Mouse (Mus musculus) mature B cell (primary cell): ENCODE data around the gene Sipa1l2.
"Not testable (repeated sequence)": the region's sequence is repeated elsewhere in the genome, so short reads cannot be mapped to it uniquely, and the experiment has no call there.

Source experiments
- in situ Hi-C: fragments of 300-500 bp; cut with MboI; formaldehyde crosslinking; loops from 2 replicates; pipeline ENCODE4 v1.14.3; 2019

Sipa1l2 gene

DNA sequence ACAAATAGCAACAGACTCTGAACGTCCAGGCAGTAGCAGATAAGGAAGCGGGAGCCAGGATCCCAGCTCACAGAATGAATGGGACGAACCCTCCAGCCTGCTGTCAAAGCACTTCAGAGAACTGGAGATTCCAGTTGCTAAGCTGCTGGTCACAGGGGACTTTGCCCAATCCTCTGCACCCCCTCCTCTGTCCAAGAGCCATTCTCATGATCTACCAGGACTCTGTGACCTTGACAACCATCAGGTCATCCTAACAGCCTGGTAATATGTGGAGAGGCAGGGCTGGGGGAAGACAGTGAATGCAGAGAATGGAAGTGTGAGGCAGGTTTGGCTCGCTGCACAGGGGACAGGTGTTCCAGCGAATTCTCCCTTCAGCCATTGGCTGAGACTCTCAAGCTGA, 163.2 kb downstream of the Sipa1l2 start:
- in situ Hi-C loops = no loop called here

DNA sequence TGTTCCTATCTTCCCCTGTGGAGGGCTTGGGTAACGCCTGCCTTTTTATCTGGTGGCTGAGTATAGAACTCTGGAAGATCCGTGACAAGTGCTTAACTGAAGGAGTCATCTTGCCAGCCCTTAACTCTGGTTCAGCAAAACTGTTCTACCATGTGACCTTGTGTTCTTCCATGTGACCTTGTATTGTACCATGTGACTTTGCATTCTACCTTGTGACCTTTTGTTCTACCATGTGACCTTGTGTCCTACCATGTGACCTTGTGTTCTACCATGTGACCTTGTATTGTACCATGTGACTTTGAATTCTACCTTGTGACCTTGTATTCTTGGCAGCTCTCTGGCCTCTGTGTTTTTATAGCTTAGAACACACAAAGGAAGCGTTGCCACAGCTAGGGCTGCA, 168.3 kb downstream of the Sipa1l2 start:
- in situ Hi-C loops = no loop called here

DNA sequence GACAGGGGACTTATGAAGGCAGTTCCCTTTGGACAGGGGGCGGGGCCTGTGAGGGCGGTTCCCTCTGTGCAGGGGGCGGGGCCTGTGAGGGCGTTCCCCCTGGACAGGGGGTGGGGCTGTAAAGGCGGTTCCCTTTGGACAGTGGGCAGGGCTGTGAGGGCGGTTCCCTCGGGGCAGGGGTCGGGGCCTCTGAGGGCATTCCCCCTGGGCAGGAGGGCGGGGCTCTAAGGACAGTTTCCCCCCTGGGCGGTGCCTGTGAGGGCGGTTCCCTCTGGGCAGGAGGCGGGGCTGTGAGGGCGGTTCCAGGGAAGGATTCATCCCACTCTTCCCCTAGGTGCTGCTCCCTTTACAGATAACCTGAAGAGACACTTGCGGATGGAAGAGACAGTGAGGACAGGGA, 171.6 kb downstream of the Sipa1l2 start:
- in situ Hi-C loops = no loop called here

DNA sequence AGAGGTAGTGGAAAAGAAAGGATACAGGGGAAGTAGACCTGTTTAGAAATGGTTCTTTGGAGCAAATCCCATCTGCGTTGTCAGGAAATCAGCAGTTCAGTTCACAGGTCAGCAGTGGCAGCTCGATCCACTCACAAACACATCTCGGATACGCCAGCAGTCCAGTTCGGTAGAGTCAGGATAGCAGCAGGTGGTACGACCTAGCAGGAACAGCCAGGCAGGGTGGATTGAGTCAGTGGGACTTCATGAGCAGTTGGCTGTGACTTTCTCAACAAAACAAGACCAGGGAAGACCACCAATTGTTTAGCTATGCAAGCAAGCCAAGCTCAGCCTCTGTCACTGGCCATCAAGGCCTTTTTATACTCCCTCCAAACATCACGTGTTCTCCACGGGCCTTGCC, 173.9 kb downstream of the Sipa1l2 start:
- in situ Hi-C loops = not testable (repeated sequence)

DNA sequence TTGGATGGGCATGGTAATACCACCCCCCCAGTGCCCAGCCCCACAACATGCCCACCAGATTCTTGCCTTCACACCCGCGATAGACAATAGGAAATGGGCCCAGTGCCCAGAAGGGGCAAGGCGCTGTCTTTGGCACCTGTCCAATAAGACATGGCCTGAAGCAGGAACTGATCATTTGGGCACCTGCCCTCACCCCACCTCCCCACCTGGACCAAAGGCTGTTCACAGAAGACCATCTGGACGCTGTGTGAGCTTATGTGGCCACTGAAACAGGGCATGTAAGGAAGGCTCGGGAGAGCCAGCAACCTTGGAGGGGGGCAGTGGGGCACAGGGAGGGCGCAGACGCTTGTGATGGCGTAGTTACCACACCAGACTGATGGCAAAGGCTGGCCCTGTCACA, 174.6 kb downstream of the Sipa1l2 start:
- in situ Hi-C loops = no loop called here

DNA sequence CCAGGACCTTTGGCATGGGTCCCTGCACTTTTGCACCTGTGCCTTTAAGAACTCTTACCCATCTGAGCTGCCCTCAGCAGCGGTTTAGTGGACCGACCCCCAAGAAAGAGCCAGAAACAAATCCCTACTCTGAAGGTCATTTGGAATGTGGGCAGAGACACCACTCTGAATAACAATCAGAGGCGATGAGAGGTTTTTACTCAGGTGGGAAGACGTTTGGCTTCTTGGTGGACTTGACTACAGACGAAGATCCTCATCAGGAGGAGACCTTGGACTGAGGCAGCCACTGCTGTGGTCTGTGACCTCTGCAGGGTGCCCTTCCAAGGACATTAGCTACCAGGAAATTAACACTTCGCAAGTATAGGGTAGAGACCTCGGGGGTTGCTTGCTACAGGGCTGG, 177.9 kb downstream of the Sipa1l2 start:
- in situ Hi-C loops = no loop called here

DNA sequence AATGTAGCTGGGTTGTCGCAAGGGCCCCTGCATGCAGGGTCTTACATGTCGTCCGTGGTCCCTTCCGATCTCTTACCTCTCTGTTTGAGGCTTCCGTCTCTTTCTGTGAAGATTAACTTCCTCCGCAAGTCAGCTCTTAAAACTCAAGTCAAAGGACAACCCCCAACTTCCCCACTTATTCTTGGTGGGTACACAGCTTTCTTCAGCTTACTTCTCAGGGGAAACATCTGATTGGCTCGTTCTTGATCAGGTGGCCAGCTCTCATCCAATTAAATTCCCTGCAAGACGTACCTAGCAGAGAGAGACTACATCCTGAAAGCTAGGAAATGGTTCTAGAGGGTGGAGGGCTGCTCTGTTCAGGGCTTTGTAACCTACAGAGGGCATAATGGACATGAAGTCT, 178.3 kb downstream of the Sipa1l2 start:
- in situ Hi-C loops = no loop called here

DNA sequence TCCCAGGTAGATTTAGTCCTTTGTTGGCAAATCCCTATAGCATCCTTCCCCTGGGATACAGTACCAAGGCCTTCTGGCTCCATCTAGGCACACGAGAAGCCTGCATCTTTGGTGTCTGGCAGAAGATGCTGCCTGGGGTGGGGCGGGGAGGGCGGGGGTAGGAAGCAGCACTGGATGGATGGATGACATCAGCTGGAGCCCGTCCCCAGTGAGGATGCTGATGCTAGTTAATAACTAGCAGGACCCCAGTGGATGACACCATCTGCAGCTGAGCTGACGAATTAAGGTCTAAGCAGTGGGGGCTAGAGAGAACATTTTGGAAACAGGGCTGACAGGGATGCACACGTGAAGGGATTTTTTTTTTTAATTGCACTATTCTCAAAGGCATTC, 179.1 kb downstream of the Sipa1l2 start:
- in situ Hi-C loops = no loop called here

DNA sequence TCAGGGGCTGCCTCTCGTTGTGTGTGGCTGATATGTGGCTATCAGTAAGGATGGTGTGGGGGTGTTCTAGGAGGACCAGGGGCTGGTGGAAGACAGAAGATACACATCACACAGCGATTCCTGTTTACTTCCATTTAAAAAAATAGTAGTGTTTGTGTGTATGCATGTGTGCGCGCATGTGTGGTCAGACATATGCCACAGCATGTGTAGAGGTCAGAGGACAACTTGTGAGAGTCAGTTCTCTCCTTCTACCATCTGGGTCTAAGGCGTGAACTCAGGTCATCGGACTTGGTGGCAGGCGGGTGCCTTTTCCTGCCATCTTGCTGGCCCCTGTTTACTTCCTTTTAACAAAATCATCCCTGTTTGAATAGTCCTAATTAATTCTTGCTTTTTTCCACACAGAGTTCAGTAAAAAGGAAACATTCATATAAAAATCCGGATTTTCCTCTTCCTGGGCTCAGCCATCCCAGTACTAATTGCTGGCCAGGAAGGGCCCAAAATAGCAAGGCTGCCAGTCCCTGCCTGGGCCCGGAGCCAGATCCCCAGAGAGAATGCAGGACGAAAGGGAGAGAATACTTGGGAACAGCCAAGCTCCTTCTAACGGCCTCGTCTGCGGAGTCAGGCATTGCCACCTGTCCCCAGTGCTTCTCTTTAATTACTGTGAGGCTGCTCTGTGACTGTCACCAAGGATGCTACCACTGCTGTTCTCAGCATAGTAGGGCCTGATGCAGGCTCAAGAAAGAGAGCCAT, 179.7 kb downstream of the Sipa1l2 start:
- in situ Hi-C loops = no loop called here

DNA sequence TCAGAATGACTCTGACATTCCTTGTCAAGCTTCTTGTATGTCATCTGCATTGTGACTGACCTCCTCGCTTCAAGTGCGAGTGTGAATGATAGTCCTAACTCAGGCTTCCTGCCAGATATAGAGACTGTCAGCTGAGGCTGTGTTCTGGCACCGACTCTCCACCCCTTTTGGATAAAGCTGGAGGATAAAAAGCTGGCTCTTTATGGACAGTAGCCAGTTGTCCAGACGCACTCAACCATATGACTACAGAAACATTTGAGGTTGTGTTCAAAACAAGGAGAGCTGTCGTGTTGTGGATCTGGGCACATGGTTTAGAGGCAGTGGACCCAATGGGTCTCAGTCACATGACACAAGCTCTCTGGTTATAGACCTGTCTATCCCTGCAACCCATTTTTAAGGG, 180.3 kb downstream of the Sipa1l2 start:
- in situ Hi-C loops = no loop called here

DNA sequence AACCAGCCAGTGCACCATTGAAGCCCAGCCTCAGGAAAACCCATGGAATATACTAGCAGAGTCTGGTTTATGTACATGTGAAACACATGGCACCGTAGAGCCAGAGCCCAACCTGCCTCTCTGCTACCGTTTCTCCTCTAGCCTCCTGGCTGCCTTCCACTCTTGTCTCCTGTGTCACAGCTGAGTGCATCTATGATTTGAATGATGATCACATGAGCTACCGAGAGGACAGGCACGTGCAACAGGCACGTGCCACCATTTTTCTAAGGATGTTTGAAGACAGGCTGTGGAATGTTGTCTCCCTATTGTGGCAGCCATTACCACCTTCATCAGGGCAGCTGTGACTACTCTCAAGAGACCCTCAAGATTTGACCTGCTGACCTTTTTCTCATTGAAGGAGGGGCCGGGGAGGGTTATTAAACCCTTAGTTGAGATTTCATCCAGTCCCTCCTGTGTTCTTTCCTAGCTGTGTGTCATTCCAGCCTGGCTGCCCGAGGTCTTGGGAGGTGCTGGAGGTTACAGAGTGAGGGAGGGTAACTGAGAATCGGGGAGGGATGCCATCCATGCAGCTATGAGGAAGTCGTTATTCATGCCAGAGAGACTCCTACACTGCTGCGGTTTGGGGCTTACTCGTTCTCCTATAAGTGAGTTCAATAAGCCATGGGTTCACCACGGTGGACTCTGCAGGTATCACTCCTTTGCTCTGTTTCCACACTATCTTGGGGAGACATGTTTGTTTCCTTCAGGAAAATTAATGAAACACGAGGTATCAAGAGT, 181.0 kb downstream of the Sipa1l2 start:
- in situ Hi-C loops = no loop called here

DNA sequence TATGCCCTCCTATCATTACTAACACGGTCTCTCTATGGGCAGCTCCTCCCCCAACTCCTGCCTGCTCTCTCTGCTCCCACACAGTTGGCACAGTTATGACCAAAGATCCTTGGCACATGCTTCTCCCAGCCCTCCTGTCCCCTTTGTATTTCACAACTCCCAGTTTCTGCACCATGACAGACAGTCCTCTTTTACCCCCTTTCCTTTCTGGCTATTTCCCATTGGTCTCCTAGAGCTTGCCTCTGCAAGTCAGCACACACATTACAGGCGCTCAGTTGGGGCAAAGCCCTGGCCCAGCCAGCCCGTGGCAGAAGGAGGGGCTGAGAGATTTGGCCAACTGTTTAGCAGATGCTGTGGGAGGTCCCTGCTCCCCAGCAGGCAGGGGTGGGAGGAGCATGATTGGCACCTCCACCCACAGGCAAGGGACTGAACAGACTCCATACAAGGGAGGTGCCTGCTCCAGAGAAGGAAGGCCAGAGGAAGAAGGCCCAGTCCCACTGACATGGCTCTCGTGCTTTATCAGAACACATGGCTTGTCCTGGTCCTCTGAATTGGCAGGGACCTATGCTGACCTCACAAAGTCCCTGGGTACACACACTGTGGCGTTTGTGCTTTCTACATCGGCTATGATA, 184.0 kb downstream of the Sipa1l2 start:
- in situ Hi-C loops = no loop called here

DNA sequence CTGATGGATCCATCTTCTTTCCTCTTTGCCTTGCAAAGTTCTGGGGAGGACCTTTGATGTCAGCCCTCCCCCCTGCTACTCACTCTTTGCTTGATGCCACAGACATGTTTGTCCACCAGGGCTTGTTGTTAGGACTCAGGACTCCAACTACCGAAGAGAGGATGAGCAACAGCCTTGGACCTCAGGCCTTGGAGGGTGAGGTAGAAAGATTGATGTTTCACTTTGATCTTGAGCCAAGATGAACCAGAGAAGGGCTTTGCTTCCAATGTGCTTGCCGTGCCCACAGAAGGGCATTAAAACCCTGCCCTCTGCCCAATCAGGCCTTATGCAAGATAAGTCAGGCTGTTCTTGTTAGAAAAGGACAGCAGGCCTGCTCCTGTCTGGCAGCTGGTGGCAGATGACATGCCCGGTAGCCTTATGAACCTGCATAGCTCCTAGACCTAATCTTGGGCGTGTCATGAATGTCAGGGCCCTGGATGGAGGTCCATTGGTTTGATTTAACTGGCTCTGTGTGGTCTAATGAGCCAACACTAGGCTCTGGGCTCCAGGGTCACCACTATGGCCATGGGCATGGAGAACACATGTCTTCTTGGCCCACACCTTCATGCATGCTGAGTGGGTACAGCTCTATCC, 184.9 kb downstream of the Sipa1l2 start:
- in situ Hi-C loops = no loop called here

DNA sequence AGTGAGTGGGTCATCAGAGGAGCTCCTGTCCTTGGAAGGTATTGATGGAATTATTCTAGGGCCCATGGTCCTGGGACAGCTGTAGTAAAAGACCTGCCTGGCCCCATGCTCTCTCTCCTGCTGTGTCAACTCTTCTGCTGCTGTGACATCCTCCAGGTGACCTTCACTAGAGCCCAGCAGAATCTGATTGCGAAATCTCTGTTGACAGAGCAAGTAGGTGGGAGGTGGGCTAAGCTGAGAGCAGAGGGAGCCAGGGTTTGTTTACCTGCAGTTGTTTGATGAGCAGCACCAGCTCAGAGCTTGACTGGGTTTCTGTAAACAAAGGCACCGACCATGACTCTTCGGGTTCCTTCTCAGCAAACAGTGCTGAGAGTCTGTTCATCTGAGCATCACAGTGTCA, 187.9 kb downstream of the Sipa1l2 start:
- in situ Hi-C loops = no loop called here

DNA sequence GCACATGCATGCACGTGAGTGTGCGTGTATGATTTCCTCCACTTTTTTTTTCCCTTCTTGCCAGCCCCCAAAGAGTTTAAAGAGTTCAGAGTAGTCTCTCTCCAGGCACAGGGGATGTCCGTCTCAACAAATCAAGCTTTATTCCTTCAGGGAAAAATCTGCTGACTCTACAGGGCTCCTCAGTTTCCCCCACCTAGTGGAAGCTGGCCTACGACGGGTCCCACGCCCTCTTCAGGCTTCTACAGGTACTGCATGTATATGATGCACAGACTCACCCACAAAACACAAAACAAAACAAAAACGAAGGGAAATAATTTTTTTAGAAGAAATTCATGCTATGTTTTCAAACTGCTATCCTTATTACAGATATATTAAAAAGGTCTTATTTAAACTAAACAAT, 189.7 kb downstream of the Sipa1l2 start:
- in situ Hi-C loops = no loop called here

DNA sequence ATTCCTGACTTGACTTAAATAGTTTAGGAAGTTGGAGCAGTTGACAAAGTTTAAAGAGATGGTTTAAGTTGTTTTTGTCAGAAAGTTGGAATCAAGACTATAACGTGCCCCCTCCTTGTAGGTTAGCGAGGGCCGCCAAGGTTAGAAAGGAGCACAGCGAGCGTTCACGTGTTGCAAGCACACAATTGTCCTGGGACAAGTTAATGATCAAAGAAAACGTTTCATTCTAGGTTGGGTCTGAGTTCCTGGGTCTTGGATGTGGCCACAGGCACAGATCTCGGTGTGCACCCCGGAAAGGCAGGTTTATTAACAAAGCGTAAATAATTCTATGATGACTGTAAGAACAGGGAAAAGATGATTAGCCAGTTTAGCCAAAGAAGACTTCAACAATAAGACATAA, 190.5 kb downstream of the Sipa1l2 start:
- in situ Hi-C loops = no loop called here

DNA sequence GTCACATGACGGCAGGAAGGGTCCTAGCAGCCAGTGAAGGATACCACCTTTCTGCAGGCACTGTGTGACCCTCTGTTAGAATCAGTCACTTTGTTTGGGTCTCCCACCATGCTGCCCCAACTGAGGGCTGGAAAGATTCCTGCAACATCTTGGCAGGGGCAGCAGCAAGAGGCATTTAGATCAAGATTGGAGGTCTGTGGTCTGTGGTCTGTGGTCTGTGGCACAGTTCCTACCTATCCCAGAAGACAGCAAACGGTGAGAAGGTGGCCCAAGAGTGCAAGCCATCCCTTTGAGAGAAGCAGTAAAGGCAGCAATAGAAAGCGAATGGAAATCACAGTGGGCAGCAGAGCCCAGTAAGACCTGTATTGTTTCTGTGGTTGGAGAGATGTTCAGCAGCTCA, 191.9 kb downstream of the Sipa1l2 start:
- in situ Hi-C loops = no loop called here

DNA sequence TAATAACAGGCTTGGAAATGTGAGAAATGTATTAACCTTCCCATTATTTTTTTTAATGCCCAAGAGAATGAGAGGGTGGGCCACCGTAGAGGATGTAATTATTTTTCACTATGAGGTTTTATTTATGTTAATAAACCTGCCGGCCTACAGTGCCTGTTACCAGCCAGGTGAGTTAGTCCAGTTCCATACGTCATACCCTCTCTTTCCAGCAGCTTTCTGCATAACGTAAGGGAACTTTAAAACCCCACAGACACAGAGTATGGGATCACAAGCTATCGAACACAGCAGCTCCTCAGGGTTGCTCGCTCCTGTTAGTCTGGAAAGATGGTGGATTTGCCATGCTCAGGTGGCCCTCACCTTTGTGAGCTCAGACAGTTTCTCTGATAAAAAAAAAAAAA, 193.2 kb downstream of the Sipa1l2 start:
- in situ Hi-C loops = no loop called here

DNA sequence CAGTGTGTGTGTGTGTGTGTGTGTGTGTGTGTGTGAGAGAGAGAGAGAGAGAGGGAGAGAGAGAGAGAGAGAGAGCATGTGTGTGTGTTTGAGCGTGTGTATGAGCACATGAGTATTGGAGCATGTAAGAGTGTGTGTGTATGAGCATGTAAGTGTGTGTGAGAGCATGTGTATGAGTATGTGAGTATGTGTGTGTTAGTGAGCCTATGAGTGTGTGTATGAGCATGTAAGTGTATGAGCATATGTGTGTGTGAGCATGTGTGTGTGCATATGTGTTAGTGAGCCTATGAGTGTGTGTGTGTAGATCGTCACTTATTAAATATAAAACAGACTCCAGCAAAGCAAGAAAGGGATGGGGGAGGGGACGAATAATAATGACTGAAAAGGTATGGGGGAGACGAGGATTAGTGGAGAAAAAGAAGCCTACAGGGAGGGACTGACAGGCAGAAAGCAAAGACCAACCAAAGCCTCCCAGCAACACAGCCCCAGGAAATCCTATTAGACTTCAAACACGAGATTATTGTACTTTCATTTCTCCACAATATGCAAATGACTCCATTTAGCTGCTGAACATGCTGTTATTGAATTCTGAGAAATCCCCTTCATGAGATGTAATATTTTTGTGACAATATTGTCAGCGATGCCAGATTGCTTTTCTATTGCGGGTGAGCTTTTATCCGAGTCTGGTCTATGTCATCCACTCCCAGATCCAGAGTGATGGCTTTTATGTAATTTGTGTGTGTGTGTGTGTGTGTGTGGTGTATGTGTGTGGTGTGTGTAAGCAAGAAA, 193.8 kb downstream of the Sipa1l2 start:
- in situ Hi-C loops = no loop called here

DNA sequence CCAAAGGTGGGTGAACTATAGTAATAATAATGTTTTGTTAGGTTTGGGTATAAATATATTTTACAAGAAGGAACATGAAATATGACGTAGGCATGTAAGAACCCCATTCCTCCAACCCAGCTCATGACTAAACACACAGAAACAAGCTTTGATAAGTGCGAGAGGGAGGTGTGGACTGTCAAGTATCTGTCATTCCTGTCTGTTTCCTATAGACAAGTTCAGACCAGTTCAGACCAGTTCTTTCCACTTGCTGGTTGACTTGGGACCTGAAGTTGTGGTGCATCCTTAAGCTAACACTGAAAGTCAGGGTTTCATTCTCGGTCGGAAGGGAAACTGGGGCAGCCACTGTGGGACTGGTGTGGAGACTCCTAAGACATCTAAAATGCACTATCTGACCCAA, 197.0 kb downstream of the Sipa1l2 start:
- in situ Hi-C loops = no loop called here

DNA sequence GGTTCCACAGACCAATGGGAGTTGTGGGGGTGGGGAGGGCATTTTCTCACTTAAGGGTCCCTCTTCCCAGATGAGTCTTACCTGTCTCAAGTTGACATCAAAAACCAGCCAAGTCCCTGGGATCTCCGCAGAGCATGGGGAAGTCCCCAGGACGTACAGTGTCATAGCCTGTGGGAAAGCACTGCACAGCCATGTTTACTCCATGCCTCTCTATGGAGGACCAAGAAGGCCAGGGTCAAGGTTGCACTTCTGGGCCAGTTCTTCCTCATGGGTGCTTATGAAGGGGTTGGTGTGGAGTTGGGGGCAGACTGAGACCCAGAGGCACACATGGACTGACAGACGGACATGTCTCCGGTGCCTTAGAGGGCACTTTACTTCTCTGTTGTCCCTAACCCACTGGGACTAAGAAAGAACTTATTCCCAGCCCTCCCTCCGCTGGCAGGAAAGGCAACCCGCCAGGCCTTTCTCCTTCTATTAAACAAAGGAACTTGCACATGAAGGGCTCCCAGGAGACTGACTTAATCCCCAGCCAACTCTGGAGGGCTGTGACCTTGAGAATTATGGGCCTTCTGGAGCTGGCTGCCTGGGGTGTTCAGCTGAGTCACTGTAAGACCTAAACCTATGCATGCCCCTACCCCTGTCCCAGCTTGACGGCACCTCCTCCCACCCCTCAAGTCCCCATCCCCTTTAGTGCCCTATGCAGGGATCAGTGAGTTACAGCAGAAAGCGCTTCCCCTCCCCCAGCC, 199.9 kb downstream of the Sipa1l2 start:
- in situ Hi-C loops = no loop called here
